Mouse (Mus musculus) lung, postnatal 0 days (tissue): ENCODE measurements around the gene Popdc3.

Source experiments
- CTCF ChIP-seq: IDR thresholded peaks from 2 replicates; pipeline ENCODE4 v1.5.1; 2016; ENCODE audit warnings: antibody characterized with exemption, mild to moderate bottlenecking
- EP300 ChIP-seq: IDR thresholded peaks from 2 replicates; pipeline ENCODE4 v1.6.1; 2016; ENCODE audit warnings: antibody characterized with exemption, mild to moderate bottlenecking, control low read depth

DNA sequence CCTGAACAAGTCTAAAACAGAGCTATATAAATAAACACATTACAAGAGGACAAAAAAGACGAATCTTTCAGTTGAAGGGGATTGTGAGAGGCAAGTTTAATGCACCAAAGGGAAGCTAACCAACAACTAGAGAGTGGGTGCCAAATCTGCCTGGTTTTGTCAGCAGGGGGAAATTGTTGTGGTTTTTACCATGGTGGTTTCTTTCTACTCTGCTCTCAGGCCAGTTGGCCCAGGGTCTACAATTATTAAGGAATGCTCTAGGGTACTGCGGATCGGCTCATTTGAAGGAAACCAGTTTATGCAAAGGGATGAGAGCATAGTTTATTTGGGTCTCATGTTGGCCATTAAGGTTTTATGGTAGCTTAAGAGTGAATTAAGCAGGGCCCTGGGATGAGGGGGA lies 84.2 kb downstream of the Popdc3 start:
- TF ChIP-seq CTCF (no peak), EP300 (no peak)
